Mouse (Mus musculus): ENCODE results near the gene Zfp457.

Zfp457 gene

DNA sequence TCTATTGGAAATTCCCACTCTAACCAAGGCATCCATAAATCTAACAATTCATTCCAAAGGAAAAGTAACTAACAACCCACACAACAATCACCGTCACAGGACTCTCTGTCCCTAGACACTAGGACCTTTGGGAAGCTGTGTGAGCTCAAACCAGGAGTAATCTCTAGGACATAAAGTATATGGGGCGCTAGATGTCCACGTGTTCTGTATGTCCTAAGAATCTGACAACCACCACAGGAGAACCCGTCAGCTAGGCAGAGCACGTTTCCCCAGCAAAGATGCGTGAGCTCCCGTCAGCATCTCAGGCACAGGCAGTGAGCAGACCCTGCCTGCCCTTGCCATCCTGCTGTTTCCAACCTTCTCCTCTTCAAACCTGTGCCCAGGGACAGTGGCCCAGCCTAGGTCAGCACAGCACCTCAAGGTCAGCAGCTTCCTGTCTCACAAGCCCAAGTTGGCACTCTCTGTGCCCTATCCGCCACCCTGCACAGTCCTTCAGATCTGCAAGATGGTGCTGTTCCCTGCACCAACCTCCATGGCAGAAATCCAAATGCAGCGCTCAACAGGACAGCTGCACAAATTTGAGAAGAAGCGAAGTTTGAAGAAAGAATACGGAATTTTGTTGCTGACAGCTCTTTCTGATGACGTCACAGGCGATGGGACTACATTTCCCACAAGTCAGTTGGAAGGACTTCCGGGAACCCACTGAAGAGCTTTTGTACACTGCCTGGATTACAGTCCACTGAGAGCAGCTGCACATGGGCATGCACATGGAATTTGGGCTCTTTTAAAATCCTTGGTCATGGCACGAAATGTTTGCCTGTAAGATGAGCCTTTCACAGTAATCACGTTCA lies at the start of gene Zfp457:
Gene Zfp457, minus strand, starts transcription at position 664 of the 851 bp plus-strand sequence.
- DNase-seq (ENCODE audit: low read depth) = peak; percentile 95

DNA sequence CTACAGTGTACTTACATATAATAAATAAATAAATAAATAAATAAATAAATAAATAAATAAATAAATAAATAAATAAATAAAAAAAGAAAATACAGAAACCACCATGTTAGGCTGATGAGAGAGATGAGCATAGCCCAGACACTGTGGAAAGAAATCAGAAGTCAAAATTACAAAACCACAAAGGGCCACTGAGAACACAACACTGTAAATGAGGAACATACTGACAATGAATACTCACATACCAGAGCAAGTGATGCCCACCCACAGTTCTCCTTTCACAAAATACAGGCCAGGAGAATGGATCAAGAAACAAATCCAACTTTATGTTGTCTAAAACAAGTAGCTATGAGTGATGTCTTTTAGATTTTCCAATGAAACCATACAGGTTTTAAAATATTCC lies 45.6 kb upstream of the Zfp457 start:
- no peak for DNase-seq (ENCODE audit: low read depth)

- no peak for DNase-seq (ENCODE audit: low read depth)
These were observed 37.1 kb upstream of the Zfp457 start for GRCm38 (mm10) chr13:67343422-67343821.

- no peak for DNase-seq (ENCODE audit: low read depth)
These were observed 26.6 kb upstream of the Zfp457 start for GRCm38 (mm10) chr13:67332877-67333276.

GRCm38 (mm10) chr13:67332019-67332724 lies 25.9 kb upstream of the Zfp457 start, which contains the start of gene Zfp595:
TSS of gene Zfp595 (minus strand) at chr13:67332570.
- DNase-seq (ENCODE audit: low read depth) = peak; percentile 95

GRCm38 (mm10) chr13:67306718-67307117 lies 433 bp upstream of the Zfp457 start:
- DNase-seq (ENCODE audit: low read depth) = no peak

DNA sequence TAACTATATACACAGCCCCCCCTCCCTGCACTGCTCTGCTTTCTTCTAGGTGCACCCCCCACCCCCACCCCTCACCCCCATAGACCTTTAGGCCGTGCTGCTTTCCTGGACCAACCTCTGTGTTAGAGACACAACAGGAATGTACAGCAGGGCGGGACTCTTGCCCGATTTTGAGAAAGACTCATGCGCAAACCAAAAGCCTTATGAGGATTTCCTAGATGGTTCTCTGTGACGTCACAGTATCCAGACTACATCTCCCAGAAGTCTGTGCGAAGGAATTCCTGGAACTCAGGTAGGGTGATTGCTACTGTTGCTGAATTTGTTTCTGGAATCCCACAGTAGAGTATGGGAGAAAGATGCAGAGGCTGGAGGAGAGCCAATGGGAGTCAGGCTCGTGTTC lies 28.0 kb downstream of the Zfp457 start, which contains the start of gene Zfp458:
Gene Zfp458, minus strand, starts transcription at position 153 of the 400 bp plus-strand sequence.
- no peak for DNase-seq (ENCODE audit: low read depth)

DNA sequence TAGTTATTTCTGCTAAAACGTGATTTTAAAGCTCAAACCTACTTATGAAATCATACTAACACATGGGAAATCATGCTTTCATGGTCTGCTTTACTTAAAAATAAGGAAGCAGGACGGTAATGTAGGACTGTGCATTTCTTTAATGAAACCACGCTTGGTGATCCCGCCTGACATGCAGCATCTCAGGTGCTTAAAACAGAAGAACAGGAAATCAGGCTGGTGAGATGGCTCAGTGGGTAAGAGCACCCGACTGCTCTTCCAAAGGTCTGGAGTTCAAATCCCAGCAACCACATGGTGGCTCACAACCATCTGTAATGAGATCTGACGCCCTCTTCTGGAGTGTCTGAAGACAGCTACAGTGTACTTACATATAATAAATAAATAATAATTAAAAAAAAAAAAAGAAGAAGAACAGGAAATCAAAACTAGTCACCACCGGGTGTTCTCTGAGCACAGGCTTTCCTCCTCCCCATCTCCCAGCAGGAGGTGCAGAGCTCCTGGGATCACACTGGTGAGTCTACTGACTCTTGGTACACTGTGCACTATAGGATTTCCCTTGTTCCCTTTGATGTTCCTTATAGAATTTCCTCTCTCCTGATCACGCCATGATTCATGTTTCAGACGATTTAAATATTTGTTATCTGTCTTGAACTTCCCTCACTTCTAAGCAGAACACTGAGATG lies 36.8 kb downstream of the Zfp457 start:
- peak; percentile 17 for DNase-seq (ENCODE audit: low read depth)

- peak; percentile 94 for DNase-seq (ENCODE audit: low read depth)
These were observed 37.5 kb downstream of the Zfp457 start for GRCm38 (mm10) chr13:67268568-67269369.

Data from induced T-regulatory cell, adult 2 months (primary cell).